Comparison of ENCODE assay signal across 16 mouse cellular contexts in genomic region chr11:43853046-43853445, GRCm38 (mm10).
"Had no signal": no experiment of that assay in that cellular context is flagged by ENCODE, and none has a peak within 500 bp of the region (broad histone marks: within the 10 kb centered on the region; RNA-seq: fewer than 3 reads in every experiment).

No protein-coding gene starts in this region.

- H3K4me1 ChIP-seq: intestine, embryonic 15.5 days; limb, embryonic 15.5 days; liver, embryonic 12.5 days; neural tube, embryonic 12.5 days had no signal

- ATAC-seq: intestine, embryonic 15.5 days; liver, embryonic 12.5 days had no signal

- DNase-seq: kidney, adult 18-20 months; kidney, postnatal 10 days; kidney, postnatal 4 days; lung, embryonic 14.5 days; lung, postnatal 10 days; lung, postnatal 4 days; midbrain, embryonic 14.5 days; right cerebral cortex, postnatal 14 days; thymus, adult 2 months; thymus, postnatal 25 days had no signal

- H3K9ac ChIP-seq: intestine, embryonic 15.5 days; limb, embryonic 15.5 days; liver, embryonic 12.5 days; lung, embryonic 14.5 days; neural tube, embryonic 12.5 days had no signal

- H3K27ac ChIP-seq: intestine, embryonic 15.5 days; layer of hippocampus, adult 2 months; limb, embryonic 15.5 days; liver, embryonic 12.5 days; midbrain, embryonic 10.5 days; neural tube, embryonic 12.5 days had no signal

- H3K36me3 ChIP-seq: intestine, embryonic 15.5 days; limb, embryonic 15.5 days; liver, embryonic 12.5 days; midbrain, embryonic 10.5 days; neural tube, embryonic 12.5 days had no signal

- H3K9me3 ChIP-seq: intestine, embryonic 15.5 days; limb, embryonic 15.5 days; liver, embryonic 12.5 days; midbrain, embryonic 10.5 days; neural tube, embryonic 12.5 days had no signal

- H3K27me3 ChIP-seq: intestine, embryonic 15.5 days; limb, embryonic 15.5 days; liver, embryonic 12.5 days; neural tube, embryonic 12.5 days had no signal

- H3K4me2 ChIP-seq: intestine, embryonic 15.5 days; limb, embryonic 15.5 days; liver, embryonic 12.5 days; lung, embryonic 14.5 days; neural tube, embryonic 12.5 days had no signal

- H3K4me3 ChIP-seq: intestine, embryonic 15.5 days; layer of hippocampus, adult 2 months; limb, embryonic 15.5 days; liver, embryonic 12.5 days; midbrain, embryonic 10.5 days; neural tube, embryonic 12.5 days had no signal
